Mouse (Mus musculus) kidney, postnatal 25 days (tissue): Measurements from ENCODE around the gene Fam25c.
"Not testable (repeated sequence)": the region's sequence is repeated elsewhere in the genome, so short reads cannot be mapped to it uniquely, and the experiment has no call there.

Experiments used
- DNase-seq, 2 experiments: peaks; one replicate each; pipeline ENCODE4 v3.0.0; 2021; ENCODE audit warnings: mixed read lengths in 2 of 2

The Fam25c gene

DNA sequence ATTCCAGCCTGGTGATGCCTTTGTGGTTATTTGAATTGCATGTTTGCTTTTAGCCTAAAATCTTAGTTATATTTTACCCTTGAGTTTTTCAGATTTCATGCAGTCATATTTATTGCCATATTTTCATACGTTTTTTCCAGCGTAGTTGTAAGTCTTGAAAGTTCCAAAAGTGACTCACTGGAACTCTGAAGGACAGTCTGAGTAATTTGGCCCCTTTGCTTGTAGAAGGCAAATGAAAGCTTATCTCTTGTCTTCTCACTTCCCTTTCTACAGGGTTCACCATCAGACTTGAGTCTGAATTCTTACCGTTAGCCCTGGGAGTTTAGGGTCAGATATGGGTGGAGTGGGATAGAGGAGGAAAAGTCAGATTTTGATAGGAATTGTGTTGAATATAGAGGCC lies 28.6 kb downstream of the Fam25c start:
- no peak for DNase-seq

DNA sequence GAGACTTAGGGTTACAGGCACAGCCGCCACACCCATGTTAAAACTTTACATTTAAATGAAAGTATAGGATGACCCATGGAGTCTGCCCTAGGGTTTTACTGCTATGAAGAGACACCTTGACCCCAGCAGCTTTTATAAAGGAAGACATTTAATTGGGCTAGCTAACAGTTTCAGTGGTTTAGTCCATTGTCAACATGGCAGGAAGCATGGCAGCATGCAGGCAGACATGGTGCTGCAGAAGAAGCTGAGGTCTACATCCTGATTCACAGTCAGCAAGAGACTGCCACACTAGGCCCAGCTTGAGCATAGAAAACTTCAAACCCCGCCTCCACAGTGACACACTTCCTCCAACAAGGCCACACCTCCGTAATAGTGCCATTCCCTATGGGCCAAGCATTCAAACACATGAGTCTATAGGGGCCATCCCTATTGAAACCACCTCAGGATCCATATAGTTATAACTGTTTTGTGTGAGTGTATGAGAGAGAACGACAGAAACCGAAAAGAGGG lies 31.6 kb downstream of the Fam25c start:
- DNase-seq = no peak

DNA sequence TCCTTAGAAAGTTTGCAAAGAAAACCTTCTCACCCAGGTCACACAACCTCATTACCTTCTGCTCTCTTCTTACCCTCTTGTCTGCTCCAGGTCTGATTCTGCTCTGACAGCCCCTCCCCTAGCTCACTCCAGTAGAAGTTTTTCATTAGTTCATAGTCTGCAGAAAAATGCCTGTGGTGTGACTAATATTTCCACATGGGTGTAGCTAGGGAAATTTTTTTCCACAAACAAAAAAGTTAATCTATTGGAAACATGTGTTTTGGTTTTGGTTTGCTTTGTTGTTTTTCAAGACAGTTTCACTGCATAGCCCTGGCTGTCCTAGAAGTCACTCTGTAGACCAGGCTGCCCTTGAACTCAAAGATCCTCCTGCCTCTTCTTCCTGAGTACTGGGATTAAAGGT lies 37.1 kb downstream of the Fam25c start:
- DNase-seq = no peak

DNA sequence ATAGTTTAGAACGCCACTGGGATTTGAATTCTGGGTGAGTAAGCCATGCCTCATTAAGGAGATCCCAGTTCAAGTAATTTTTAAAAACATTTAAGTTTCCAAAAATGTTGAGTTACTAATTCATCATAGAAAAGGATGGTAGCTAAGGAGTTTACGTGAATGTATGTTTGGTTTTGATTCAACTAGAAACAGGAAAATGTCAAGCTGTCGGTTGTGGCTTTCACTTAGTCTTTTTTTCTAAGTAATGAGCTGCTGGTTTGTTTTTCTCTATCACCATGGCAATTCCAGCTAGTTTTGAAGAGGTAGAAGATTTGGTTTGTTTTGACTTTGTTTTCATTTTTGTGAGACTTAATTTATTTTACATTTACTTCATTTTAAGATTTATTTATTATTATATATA lies 37.8 kb downstream of the Fam25c start:
- DNase-seq = no peak

DNA sequence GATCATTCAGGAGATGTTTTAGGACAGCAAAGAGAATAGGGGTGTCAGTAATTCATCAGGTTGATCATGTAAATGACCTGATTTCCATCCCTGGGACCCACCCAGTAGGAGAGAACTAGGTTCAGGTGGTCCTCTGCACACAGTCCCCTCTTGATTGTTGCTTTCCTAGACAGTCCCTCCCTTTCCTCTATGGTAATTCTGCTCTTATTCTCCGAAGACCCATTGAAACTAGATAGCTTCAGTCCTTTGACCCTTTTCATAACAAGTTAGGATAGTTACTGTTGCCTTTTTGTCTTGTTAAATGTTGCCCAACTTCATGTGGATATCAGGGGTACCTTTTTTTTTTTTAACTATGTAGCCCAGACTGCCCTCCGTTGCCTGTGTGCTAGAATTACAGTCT lies 38.9 kb downstream of the Fam25c start:
- no peak for DNase-seq

DNA sequence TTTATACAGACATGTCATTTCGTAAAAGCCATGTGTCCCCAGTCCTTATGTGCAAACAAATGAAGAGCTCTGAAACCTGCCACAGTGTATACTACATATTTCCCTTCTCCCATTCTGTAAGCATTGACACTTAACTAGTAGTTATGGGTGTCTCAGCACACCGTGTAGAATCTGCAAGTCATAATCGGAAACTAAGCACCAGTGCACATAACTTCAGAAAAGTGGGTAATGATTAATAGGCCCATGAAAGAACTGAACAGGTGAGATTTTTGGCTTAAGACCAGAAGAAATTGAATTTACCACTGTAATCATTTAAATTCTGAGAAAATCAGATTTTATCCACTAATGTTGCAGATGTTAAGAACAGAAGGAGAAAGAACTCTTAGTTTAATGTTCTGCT lies 40.4 kb downstream of the Fam25c start:
- DNase-seq = no peak

DNA sequence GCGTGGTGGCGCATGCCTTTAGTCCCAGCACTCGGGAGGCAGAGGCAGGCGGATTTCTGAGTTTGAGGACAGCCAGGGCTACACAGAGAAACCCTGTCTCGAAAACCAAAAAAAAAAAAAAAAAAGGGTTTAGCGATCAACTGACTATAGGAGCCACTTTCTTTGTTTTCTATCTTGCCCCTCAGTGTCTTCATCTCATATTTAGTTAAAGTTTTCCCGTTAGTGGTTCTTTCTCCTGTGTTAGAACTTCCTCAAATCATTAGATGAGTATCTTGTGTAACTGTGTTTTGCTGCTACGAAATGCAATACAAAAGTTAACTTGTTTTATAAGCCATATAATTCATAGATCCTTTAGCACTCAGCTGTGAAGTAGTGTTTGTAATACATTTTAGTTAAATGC lies 40.9 kb downstream of the Fam25c start:
- not testable (repeated sequence) for DNase-seq

DNA sequence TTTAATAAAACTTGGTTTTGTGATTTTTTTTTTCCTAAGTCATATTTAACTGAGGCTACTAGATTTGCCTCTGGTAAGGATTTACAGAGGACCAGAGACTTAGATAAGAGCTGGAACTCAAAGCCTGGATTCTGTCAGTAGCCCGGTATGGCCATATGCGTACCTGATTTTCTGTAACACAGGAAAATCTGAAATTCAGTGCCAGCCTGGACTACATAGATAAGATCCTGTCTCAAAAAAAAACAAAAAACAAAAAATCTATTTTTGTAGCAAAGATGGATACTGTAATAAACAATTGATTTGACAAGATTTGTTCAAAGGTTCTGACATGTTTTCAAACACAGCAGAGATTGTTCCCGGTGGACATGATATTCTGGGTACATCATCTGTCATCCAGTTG lies 41.6 kb downstream of the Fam25c start:
- DNase-seq = no peak

DNA sequence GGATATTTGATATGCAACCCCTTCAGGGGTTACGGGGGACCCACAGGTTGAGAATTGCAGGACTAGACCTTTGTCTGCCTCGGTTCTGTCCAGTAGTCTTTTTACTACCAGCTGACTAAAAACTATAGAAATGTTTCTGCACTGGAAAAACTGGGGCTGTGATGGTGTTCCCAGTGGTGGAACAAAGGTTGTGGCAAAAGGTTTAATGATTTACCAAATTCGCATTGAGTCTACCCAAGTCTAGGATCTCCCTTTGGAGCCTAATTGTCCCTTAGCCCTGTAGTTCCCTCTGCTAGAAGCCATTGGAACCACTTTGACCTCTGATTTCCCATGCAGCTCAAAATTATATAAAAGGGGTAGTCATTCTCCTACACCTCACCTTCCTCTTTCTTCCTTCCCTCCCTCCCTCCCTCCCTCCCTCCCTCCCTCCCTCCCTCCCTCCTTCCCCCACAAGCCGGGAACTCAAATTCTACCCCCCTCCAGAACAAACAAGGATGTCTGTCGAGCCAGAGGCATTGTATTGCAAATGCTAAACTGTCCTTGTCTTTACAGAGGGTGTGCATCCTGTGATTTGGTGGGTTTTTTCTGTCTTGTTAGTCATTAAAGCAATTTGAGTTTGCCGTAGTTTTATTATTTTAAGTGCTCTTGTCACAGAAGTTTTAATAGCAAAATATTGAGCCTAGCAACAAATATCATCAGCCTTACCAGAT lies 42.7 kb downstream of the Fam25c start:
- peak; percentile 33 to 54 for DNase-seq

DNA sequence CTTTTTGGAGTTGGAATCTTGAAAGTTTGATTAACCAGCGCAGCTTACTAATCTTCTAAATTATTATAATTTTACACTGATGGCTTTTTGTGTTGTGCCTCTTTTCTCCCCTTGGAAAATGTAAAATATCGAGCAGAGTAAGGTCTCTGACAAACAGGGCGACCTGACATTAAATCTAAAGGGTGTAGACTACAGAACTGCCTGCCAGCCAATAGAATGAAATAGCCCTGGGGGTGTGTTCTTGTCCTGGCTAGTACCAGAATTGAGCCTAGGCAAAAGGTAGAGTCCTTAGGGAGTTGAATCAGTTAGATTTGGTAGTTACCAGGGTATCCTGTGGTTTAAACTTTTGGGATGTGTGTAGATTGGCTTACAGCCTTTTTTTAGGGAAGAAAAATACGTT lies 43.5 kb downstream of the Fam25c start:
- peak; percentile 53 to 79 for DNase-seq

DNA sequence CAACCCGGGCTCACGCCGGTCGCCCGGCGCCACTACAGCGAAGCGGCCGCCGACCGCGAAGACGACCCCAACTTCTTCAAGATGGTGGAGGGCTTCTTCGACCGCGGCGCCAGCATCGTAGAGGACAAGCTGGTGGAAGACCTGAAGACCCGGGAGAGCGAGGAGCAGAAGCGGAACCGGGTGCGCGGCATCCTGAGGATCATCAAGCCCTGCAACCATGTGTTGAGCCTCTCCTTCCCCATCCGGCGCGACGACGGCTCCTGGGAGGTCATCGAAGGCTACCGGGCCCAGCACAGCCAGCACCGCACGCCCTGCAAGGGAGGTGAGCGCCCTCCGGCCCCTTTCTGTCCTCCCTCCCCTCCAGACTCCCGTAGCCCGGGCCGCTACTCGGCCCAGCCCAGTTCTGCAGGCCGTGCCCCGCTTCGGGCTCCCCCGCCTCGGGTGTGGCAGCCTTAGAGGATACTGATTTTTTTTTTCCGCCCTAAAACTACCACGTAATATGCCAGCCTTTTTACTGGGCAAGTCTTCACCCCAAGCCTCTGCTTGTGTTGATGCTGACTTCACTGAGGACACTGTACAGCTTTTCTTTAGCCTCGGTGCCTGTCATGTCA lies 44.1 kb downstream of the Fam25c start:
- DNase-seq = peak; percentile 50 to 76

DNA sequence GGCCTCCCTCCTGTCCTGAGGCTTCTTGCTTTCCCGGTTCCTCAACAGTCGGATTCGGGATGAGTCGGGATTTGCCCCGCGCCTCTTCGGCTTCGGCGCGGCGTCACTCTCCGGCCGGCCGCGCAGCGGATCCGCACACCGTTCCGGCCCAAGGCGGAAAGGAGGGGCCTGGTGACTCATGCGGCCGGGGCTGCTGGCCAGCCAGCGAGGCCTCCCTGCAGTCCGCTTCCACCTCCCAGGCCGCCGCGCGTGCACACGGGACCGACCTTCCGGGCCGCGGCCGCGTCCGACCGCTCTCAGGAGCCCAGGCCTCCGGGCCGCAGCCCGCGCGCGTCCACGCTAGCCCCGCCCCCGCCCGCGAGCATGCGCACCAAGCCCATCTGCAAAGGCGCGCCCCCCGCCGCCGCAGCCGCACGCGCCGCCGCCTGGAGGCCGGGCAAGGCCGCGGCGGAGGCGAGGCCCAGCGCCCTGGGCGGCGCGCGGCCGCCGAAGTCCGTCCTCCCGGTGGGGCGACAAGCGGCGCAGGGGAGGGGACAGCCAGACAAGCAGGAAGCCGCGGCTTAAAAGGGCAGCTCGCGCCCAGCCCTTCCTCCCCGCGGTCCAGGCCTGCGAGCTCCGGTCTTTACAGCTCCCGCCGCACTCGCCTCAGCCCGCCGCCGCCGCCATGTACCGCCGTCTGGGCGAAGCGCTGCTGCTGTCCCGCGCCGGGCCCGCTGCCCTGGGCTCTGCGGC lies 44.8 kb downstream of the Fam25c start, which contains the start of the genes Shld2 and Glud1:
Gene Shld2, minus strand, starts transcription at position 260 of the 732 bp plus-strand sequence.
Gene Glud1, plus strand, starts transcription at position 494 of the 732 bp plus-strand sequence.
- peak; percentile 97 to 99 for DNase-seq

DNA sequence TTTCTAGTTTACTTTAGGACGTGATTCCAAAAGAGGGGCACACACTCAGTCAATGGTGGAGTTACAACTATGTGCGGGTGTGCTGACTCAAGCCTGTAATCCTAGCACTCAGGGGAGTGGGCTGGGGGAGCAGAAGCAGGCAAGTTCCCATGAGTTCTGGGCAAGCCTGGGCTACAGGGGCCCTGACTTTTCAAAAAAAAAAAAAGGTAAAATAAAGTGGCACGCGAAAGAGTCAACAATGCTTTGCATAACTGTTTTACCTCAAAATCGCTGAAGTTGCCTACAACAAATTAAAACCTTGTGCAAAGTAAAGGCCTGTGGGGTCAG lies 45.4 kb downstream of the Fam25c start:
- no peak for DNase-seq

DNA sequence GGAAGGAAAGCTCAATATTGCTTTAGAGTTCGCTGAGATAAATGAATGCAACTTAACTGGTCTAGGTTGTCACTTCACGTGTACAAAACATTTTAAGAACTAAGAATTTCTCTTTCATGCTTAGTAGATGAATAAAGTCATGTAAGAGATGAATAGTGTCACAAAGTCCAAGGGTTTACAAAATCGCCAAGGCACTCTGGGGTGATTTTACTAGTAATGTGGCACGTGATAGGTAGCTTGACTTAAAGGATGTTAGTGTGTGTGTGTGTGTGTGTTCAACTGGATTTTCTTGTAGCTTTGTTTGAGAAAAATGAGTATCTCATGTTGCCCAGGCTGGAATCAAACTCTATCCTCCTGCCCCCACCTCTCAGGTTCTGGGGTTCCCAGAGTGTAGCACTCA lies 46.0 kb downstream of the Fam25c start:
- DNase-seq = no peak

DNA sequence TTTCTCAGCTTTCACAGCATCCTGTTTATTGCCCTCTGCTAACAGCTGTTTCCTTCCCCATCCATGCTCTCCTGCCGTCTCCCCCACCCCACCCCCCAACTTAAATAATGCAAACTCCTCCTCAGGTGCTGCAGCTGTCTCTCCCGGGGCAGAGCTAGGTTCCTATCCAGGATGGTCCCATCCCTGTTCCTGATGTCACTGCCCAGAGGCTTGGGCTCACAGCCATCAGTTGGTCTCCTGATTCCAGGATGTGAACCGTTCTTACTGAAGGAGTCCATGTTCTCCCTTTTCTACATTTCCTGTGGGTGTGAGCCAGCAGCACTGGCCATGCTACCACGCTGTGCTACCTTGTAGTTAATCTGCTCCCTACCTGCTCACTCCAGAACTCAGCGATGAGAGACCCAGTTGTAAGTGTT lies 52.0 kb downstream of the Fam25c start:
- peak; percentile 33 to 55 for DNase-seq

DNA sequence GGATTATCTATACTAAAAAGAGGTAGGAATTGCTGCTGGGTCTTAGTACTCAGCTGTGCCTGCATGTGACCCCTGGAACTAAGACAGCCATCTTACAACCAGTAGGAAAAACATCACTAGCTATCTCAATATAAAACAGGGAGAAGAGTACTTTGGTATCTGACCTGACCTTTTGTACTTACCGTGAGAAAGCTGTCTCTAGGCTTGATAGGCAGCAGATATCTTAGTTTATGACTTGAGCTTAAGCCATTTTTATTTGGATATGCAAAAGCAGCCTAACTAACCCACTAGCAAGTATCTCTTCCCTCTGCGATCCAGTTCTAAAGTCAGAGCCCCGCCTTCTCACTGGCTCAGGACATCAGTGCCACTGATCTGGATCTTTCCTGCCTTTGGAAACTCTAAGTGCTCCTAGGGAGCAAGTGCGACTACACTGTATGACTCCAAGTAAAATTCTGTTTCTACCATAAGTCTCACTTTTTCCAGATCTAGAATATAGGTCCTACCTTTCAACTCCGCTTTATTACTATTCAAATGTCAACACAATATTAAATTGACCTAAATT lies 52.5 kb downstream of the Fam25c start:
- DNase-seq = peak in 1 of 2 experiments; percentile 51
